Mouse (Mus musculus): ENCODE measurements at regions not wholly inside any gene's neighbourhood (a gene's known extent, or its start where the extent isn't known, plus 50 kb on each side); places are given as distances from the start of the nearest gene placed in this dataset.

GRCm38 (mm10) chr7:124455659-124456058 is 473.0 kb downstream of the Hs3st4 start:
- in situ Hi-C loops (cut with MseI, MboI): no loop called here

GRCm38 (mm10) chr7:124487326-124487725 is 504.7 kb downstream of the Hs3st4 start:
- in situ Hi-C loops (cut with MseI, MboI): no loop called here

- in situ Hi-C loops (cut with MseI, MboI): no loop called here
These were observed 508.6 kb downstream of the Hs3st4 start for GRCm38 (mm10) chr7:124491109-124491793.

- in situ Hi-C loops (cut with MseI, MboI): no loop called here
These were observed 509.3 kb downstream of the Hs3st4 start for GRCm38 (mm10) chr7:124491851-124492390.

GRCm38 (mm10) chr7:124500636-124501035 is 518.0 kb downstream of the Hs3st4 start:
- in situ Hi-C loops (cut with MseI, MboI): no loop called here

GRCm38 (mm10) chr7:124502760-124503159 is 520.1 kb downstream of the Hs3st4 start:
- in situ Hi-C loops (cut with MseI, MboI): no loop called here

- in situ Hi-C loops (cut with MseI, MboI): no loop called here
These were observed 566.4 kb downstream of the Hs3st4 start for GRCm38 (mm10) chr7:124549038-124549437.

GRCm38 (mm10) chr7:124557213-124557612 is 574.5 kb downstream of the Hs3st4 start:
- in situ Hi-C loops (cut with MseI, MboI): no loop called here

- in situ Hi-C loops (cut with MseI, MboI): no loop called here
These were observed 588.1 kb downstream of the Hs3st4 start for GRCm38 (mm10) chr7:124570804-124571203.

GRCm38 (mm10) chr7:124573666-124574065 is 591.0 kb downstream of the Hs3st4 start:
- in situ Hi-C loops (cut with MseI, MboI): no loop called here

- in situ Hi-C loops (cut with MseI, MboI): no loop called here
These were observed 598.7 kb downstream of the Hs3st4 start for GRCm38 (mm10) chr7:124581342-124581741.

GRCm38 (mm10) chr7:124585296-124585695 is 602.6 kb downstream of the Hs3st4 start:
- in situ Hi-C loops (cut with MseI, MboI): no loop called here

GRCm38 (mm10) chr7:124591369-124591768 is 608.7 kb downstream of the Hs3st4 start:
- in situ Hi-C loops (cut with MseI, MboI): no loop called here

- in situ Hi-C loops (cut with MseI, MboI): no loop called here
These were observed 610.8 kb downstream of the Hs3st4 start for GRCm38 (mm10) chr7:124593462-124593861.

GRCm38 (mm10) chr7:124600767-124601166 is 618.1 kb downstream of the Hs3st4 start:
- in situ Hi-C loops (cut with MseI, MboI): no loop called here

- in situ Hi-C loops (cut with MseI, MboI): no loop called here
These were observed 621.9 kb downstream of the Hs3st4 start for GRCm38 (mm10) chr7:124604581-124604980.

- in situ Hi-C loops (cut with MseI, MboI): no loop called here
These were observed 623.3 kb downstream of the Hs3st4 start for GRCm38 (mm10) chr7:124605978-124606377.

- in situ Hi-C loops (cut with MseI, MboI): no loop called here
These were observed 624.4 kb downstream of the Hs3st4 start for GRCm38 (mm10) chr7:124607061-124607460.

GRCm38 (mm10) chr7:124610437-124610836 is 627.8 kb downstream of the Hs3st4 start:
- in situ Hi-C loops (cut with MseI, MboI): no loop called here

- in situ Hi-C loops (cut with MseI, MboI): no loop called here
These were observed 664.5 kb downstream of the Hs3st4 start for GRCm38 (mm10) chr7:124647131-124647530.

- in situ Hi-C loops (cut with MseI, MboI): no loop called here
These were observed 684.7 kb downstream of the Hs3st4 start for GRCm38 (mm10) chr7:124667180-124667968.

GRCm38 (mm10) chr7:124668058-124668457 is 685.4 kb downstream of the Hs3st4 start:
- in situ Hi-C loops (cut with MseI, MboI): no loop called here

- in situ Hi-C loops (cut with MseI, MboI): no loop called here
These were observed 687.8 kb downstream of the Hs3st4 start for GRCm38 (mm10) chr7:124670477-124670876.

Measured in mouse trophoblast stem cell (cell line).